Mouse (Mus musculus): ENCODE measurements around the gene Tnk1. TPM values are rescaled to one million over a fixed set of nuclear protein-coding genes. Genes with fewer than 3 reads are reported as not detected.
A peak's percentile ranks its signal among the peaks of the same experiment; 100 is the strongest.

Tnk1 gene
- 0.23 and 0.72 TPM in 2 replicates for polyA plus RNA-seq (2014; fragmentation: Nextera tagmentation; extraction: Ambion mirVana)

DNA sequence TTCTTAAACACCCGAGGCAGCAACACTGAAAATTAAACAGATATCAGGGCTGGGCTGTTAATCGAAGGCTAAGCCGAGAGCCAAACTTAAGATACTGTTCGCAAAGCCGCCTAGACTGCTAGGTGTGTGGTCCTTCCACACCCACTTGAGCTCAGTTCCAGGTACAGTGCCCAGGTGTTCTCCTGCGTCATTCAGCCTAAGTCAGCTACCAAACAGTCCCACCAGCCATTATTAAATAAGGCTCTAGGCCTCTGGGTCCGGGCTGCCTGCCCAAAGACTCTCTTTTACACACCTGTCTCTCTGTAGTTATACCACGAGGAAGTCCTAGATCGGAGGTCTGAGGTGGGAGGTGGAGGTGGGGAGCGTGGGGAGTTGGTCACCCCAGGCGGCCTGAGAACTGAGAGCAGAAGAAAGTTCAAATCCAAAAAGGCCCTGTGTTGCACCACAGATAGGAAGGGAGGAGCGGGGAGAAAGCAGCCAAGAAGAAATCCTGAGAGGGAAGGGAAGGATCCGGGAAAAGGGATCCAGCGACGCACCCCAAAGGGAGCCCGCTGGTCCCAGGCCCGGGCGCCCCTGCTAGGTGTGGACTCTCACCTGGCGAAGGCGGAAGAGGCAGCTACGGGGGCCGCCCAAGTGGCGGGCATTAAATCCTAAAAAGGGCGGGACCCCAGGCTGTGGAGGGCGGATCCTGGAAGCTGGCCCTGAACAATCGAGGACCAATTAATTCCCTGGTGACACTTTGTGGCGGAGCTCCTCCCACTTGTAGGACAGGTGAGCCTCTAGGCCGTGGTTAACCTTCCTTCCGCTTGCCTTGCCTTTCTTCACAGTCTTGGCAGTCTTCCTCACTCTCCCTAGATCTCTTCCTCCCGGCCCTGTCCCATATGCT, at the start of gene Tnk1:
TSS of gene Tnk1 (minus strand) at position 618 of the 886 bp plus-strand sequence.
- no peak within 1 kb of the TSS for H3K4me2 ChIP-seq (ENCODE audit: low read depth)
- no peaks in the 10 kb centered on the region for H3K36me3 ChIP-seq (ENCODE audit: control insufficient read depth, insufficient read depth, low read length)
- H3K4me3 ChIP-seq (ENCODE audit: low read depth, low read length): no peak within 1 kb of the TSS
- ATAC-seq (ENCODE audit: insufficient read depth, low FRiP score, low TSS enrichment): no peak
- no peaks in the 10 kb centered on the region for H3K4me1 ChIP-seq (ENCODE audit: control insufficient read depth, insufficient read depth, low read length)
- no peaks in the 10 kb centered on the region for H3K9me3 ChIP-seq (ENCODE audit: control insufficient read depth, low read length)
- no peak within 1 kb of the TSS for H3K27ac ChIP-seq (ENCODE audit: low read depth, low read length)
- no peak within 1 kb of the TSS for H3K9ac ChIP-seq (ENCODE audit: low read length)
- DNase-seq (ENCODE audit: low spot score): no peak
- peaks cover 13% of the 10 kb centered on the region for H3K27me3 ChIP-seq (ENCODE audit: control insufficient read depth, insufficient read depth, low read length)
- WGBS: 20% methylated on average over 30 of the region's 30 CpGs

DNA sequence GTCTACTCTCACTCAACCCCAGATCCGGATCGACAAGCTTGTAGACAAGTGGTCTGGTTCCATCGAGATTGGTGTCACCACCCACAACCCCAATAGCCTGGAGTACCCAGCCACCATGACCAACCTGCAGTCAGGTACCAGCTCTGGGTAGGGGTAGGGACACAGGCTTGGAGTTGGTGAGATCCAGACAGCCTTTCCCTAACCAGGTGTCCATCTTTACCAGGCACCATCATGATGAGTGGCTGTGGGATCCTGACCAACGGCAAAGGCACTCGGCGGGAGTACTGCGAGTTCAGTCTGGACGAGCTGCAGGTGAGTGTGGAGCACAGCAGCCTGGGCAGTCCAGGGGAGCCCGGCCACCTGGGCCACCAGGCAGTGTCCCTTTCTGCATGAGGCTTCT, 45.8 kb upstream of the Tnk1 start:
- Histone ChIP-seq H3K27ac (ENCODE audit: low read depth, low read length) (no peak overlapping the region), H3K36me3 (ENCODE audit: control insufficient read depth, insufficient read depth, low read length) (peaks cover 39% of the 10 kb centered on the region), H3K9ac (ENCODE audit: low read length) (no peak overlapping the region), H3K4me2 (ENCODE audit: low read depth) (no peak overlapping the region), H3K4me1 (ENCODE audit: control insufficient read depth, insufficient read depth, low read length) (peaks cover 10% of the 10 kb centered on the region), H3K4me3 (ENCODE audit: low read depth, low read length) (no peak overlapping the region), H3K9me3 (ENCODE audit: control insufficient read depth, low read length) (no peaks in the 10 kb centered on the region), H3K27me3 (ENCODE audit: control insufficient read depth, insufficient read depth, low read length) (no peaks in the 10 kb centered on the region)
- DNase-seq (ENCODE audit: low spot score) (no peak), ATAC-seq (ENCODE audit: insufficient read depth, low FRiP score, low TSS enrichment) (no peak)
- 95% methylated on average over 9 of the region's 9 CpGs for WGBS

DNA sequence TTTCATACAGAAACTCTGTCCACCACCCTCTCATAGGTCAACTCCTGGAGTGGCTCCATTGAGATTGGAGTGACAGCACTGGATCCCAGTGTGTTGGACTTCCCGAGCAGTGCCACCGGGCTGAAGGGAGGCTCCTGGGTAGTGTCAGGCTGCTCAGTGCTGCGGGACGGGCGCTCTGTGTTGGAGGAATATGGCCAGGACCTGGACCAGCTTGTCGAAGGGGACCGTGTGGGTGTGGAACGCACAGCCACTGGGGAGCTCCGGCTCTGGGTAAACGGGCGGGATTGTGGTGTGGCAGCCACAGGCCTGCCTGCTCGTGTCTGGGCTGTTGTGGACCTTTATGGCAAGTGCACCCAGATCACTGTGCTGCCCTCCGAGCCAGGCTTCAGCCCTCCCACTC, 44.4 kb upstream of the Tnk1 start:
- Histone ChIP-seq H3K27me3 (ENCODE audit: control insufficient read depth, insufficient read depth, low read length) (no peaks in the 10 kb centered on the region), H3K4me2 (ENCODE audit: low read depth) (peak overlapping the region; percentile 98), H3K4me3 (ENCODE audit: low read depth, low read length) (peak overlapping the region; percentile 96; the same call in 1 of the 2 replicates), H3K9ac (ENCODE audit: low read length) (0 out of 2 replicates have a peak overlapping the region, but pooled peaks have one; percentile 98), H3K27ac (ENCODE audit: low read depth, low read length) (no peak overlapping the region), H3K36me3 (ENCODE audit: control insufficient read depth, insufficient read depth, low read length) (peaks cover 31% of the 10 kb centered on the region), H3K4me1 (ENCODE audit: control insufficient read depth, insufficient read depth, low read length) (peaks cover 10% of the 10 kb centered on the region), H3K9me3 (ENCODE audit: control insufficient read depth, low read length) (no peaks in the 10 kb centered on the region)
- ATAC-seq (ENCODE audit: insufficient read depth, low FRiP score, low TSS enrichment): no peak
- 90% methylated on average over 13 of the region's 13 CpGs for WGBS
- no peak for DNase-seq (ENCODE audit: low spot score)

DNA sequence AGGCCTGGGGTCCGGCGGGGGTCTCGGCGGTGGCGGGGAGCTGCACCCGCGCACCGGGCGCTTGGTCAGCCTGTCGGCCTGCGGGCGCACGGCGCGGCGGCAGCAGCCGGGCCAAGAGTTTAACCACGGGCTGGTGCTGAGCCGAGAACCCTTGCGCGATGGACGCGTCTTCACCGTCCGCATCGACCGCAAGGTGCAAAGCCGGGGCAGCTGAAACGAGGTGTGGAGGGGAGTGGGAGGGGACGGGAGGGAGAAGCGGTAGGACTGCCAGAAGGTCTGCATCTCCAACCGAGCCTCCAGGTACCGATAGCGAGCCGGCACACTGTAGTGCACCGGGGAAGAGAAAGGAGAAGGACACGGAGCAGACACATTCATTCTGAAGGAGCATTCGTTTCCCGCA, 43.5 kb upstream of the Tnk1 start:
- no peak; the same call in 1 of the 2 replicates for ATAC-seq (ENCODE audit: insufficient read depth, low FRiP score, low TSS enrichment)
- peaks cover 10% of the 10 kb centered on the region for H3K4me1 ChIP-seq (ENCODE audit: control insufficient read depth, insufficient read depth, low read length)
- H3K36me3 ChIP-seq (ENCODE audit: control insufficient read depth, insufficient read depth, low read length): peaks cover 22% of the 10 kb centered on the region
- no peaks in the 10 kb centered on the region for H3K27me3 ChIP-seq (ENCODE audit: control insufficient read depth, insufficient read depth, low read length)
- peak overlapping the region; percentile 98 for H3K4me2 ChIP-seq (ENCODE audit: low read depth)
- peak overlapping the region; percentile 96 for H3K4me3 ChIP-seq (ENCODE audit: low read depth, low read length)
- H3K9ac ChIP-seq (ENCODE audit: low read length): peak overlapping the region; percentile 98
- DNase-seq (ENCODE audit: low spot score): peak; percentile 23
- H3K9me3 ChIP-seq (ENCODE audit: control insufficient read depth, low read length): no peaks in the 10 kb centered on the region
- WGBS: under 1% methylated on average over 37 of the region's 39 CpGs
- peak overlapping the region; percentile 95 for H3K27ac ChIP-seq (ENCODE audit: low read depth, low read length)

DNA sequence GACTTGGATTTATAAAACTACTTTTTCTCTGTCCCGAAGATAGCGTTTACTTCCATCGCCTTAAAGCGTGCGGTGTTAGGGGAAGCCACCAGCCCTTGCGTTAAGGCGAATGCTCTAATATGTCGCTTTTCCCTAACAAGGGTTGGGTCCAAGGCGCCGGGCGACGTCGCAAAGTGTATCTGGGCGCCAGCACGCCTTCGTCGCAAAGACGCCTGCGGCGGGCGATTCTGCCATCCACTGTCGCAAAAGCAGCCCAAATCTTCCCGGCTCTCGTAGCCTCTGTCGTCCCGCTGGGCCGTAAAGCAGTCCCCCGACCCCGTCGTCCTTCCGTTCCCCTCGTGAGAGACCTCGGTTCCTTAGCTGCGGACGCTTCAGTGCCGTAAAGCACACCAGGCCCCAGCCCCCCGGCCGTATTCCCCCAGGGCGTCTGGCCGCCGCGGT, 42.9 kb upstream of the Tnk1 start:
- Histone ChIP-seq H3K27me3 (ENCODE audit: control insufficient read depth, insufficient read depth, low read length) (no peaks in the 10 kb centered on the region), H3K4me2 (ENCODE audit: low read depth) (peak overlapping the region; percentile 98), H3K9me3 (ENCODE audit: control insufficient read depth, low read length) (no peaks in the 10 kb centered on the region), H3K4me1 (ENCODE audit: control insufficient read depth, insufficient read depth, low read length) (peaks cover 10% of the 10 kb centered on the region), H3K4me3 (ENCODE audit: low read depth, low read length) (peak overlapping the region; percentile 96), H3K36me3 (ENCODE audit: control insufficient read depth, insufficient read depth, low read length) (peaks cover 16% of the 10 kb centered on the region), H3K9ac (ENCODE audit: low read length) (peak overlapping the region; percentile 98), H3K27ac (ENCODE audit: low read depth, low read length) (peak overlapping the region; percentile 95)
- DNase-seq (ENCODE audit: low spot score) (peak; percentile 97), ATAC-seq (ENCODE audit: insufficient read depth, low FRiP score, low TSS enrichment) (peak; percentile 72)
- under 1% methylated on average over 42 of the region's 42 CpGs for WGBS

DNA sequence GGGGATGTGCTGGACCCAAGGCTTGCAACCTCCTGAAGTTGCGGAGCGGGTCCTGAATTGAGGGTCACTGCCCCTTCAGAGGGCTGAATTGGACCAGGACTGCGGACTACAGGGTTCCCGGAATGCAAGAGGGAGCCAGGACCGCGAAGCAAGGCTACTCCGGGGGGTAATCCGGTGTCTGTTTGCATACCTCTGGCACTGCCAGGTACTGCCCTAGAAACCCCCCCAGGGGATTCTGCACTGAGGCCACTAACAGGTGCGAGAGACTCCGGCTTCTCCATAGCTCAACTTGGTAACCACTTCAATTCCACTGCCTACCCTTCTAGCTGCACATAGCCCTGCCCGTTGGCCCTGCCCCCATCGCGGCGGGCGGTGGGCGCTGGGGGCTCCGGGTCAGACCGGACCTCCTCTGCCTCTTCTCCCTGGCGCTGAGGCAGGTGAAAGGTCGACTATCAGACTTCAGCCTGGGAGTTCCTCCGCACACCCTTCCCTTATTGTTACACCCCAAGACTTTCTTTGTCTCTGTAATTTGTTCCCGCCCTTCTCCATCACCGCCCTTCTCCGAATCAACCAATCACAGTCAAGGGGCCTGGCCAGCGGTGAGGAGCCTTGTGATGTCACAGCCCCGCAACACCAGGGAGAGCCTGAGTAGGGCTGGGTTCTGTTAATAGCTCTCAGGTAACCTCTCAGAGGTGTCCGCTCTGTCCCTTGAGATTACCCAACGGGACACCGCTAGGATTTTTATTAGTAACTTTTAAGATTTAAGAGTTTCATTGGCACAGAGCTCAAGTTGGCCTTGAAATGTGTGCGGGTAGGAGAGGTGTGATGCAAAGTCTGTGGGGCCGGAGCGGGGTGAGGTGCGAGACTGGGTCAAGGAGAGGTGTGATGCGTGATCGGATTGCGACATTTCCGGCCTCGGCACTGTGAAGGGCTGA, 42.2 kb upstream of the Tnk1 start, which contains the start of the genes 2810408A11Rik and Neurl4:
TSS of gene 2810408A11Rik (minus strand) at position 517 of the 935 bp plus-strand sequence.
TSS of gene Neurl4 (plus strand) at position 602 of the 935 bp plus-strand sequence.
- peak; percentile 89 for DNase-seq (ENCODE audit: low spot score)

DNA sequence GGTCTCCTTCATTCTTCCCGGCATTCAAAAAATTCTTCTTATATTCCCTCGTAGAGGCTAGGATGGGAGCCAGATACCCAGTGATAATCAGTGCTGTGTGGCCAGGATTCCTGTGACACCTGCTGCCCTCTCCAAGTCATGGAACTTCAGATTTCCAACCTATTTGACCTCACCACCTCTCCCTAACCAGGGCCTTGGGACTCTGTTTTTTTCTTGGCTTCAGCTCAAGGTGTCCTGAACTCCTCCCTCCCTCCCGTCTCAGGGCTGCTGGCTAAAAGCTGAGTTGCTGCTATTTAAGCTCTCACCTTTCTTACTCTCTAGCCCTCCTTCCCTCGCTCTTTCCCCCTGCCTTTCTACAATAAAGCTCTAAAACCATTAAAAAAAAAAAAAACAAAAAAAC, 41.3 kb upstream of the Tnk1 start:
- 25% methylated on average over 4 of the region's 4 CpGs for WGBS
- peaks cover 10% of the 10 kb centered on the region for H3K4me1 ChIP-seq (ENCODE audit: control insufficient read depth, insufficient read depth, low read length)
- ATAC-seq (ENCODE audit: insufficient read depth, low FRiP score, low TSS enrichment) (no peak), DNase-seq (ENCODE audit: low spot score) (no peak)
- H3K4me2 ChIP-seq (ENCODE audit: low read depth): peak overlapping the region; percentile 98
- H3K27me3 ChIP-seq (ENCODE audit: control insufficient read depth, insufficient read depth, low read length): no peaks in the 10 kb centered on the region
- no peak overlapping the region for H3K27ac ChIP-seq (ENCODE audit: low read depth, low read length)
- H3K9ac ChIP-seq (ENCODE audit: low read length): peak overlapping the region; percentile 98
- H3K9me3 ChIP-seq (ENCODE audit: control insufficient read depth, low read length): no peaks in the 10 kb centered on the region
- peak overlapping the region; percentile 96 for H3K4me3 ChIP-seq (ENCODE audit: low read depth, low read length)
- H3K36me3 ChIP-seq (ENCODE audit: control insufficient read depth, insufficient read depth, low read length): peaks cover 4% of the 10 kb centered on the region

More for the DNA sequence above, 42.2 kb upstream of the Tnk1 start, which contains the start of the genes 2810408A11Rik and Neurl4:
- peaks cover 10% of the 10 kb centered on the region for H3K4me1 ChIP-seq (ENCODE audit: control insufficient read depth, insufficient read depth, low read length)
- under 1% methylated on average over 38 of the region's 38 CpGs for WGBS
- H3K9ac ChIP-seq (ENCODE audit: low read length): peak within 1 kb of the TSS; percentile 98
- peak within 1 kb of the TSS; percentile 98 for H3K4me2 ChIP-seq (ENCODE audit: low read depth)
- ATAC-seq (ENCODE audit: insufficient read depth, low FRiP score, low TSS enrichment): peak; percentile 96
- H3K9me3 ChIP-seq (ENCODE audit: control insufficient read depth, low read length): no peaks in the 10 kb centered on the region
- no peaks in the 10 kb centered on the region for H3K27me3 ChIP-seq (ENCODE audit: control insufficient read depth, insufficient read depth, low read length)
- H3K36me3 ChIP-seq (ENCODE audit: control insufficient read depth, insufficient read depth, low read length): peaks cover 10% of the 10 kb centered on the region
- H3K4me3 ChIP-seq (ENCODE audit: low read depth, low read length): peak within 1 kb of the TSS; percentile 96
- H3K27ac ChIP-seq (ENCODE audit: low read depth, low read length): peak within 1 kb of the TSS; percentile 95

DNA sequence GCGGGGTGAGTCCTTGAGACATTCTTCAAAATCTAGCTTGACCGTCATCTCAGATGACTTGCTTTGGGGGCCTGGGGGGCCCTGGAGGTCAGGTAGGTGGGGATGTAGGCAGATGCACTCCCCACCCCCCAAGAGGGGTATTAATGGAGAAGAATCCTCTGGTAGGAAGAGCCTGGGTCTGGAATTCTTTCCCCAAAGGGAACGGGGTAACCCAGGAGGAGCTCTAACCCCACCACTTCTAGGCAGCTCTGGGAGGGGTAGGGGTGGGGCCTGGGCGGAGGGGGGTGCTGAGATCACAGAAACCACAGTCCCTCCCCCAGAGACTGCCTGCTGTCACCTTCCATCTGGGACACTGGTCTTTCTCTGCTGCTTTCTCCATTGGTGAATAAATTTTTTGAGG, 36.8 kb upstream of the Tnk1 start, which contains the start of gene Acap1:
TSS of gene Acap1 (minus strand) at position 249 of the 400 bp plus-strand sequence.
- H3K36me3 ChIP-seq (ENCODE audit: control insufficient read depth, insufficient read depth, low read length): no peaks in the 10 kb centered on the region

More for the DNA sequence above, 36.8 kb upstream of the Tnk1 start, which contains the start of gene Acap1:
- 61% methylated on average over 4 of the region's 4 CpGs for WGBS
- Histone ChIP-seq H3K27me3 (ENCODE audit: control insufficient read depth, insufficient read depth, low read length) (no peaks in the 10 kb centered on the region), H3K9me3 (ENCODE audit: control insufficient read depth, low read length) (no peaks in the 10 kb centered on the region), H3K9ac (ENCODE audit: low read length) (no peak within 1 kb of the TSS), H3K4me3 (ENCODE audit: low read depth, low read length) (no peak within 1 kb of the TSS), H3K4me1 (ENCODE audit: control insufficient read depth, insufficient read depth, low read length) (no peaks in the 10 kb centered on the region), H3K27ac (ENCODE audit: low read depth, low read length) (no peak within 1 kb of the TSS), H3K4me2 (ENCODE audit: low read depth) (no peak within 1 kb of the TSS)
- ATAC-seq (ENCODE audit: insufficient read depth, low FRiP score, low TSS enrichment) (no peak), DNase-seq (ENCODE audit: low spot score) (no peak)

Measured in neural tube, embryonic 11.5 days (tissue).